Mouse (Mus musculus) CH12.LX (cell line): ENCODE measurements around the gene Tmem231. TPM values are rescaled to one million over a fixed set of nuclear protein-coding genes. Genes with fewer than 3 reads are reported as not detected.

ENCODE experiments used
- DNase-seq: peaks from one replicate; pipeline ENCODE4 v3.0.0-alpha.2; 2013; ENCODE audit errors: extremely low read depth
- H3K27ac ChIP-seq: 2 replicates; pipeline ENCODE4 v1.5.1; 2012; ENCODE audit warnings: low read depth, mild to moderate bottlenecking, control low read depth, moderate library complexity; ENCODE audit not compliant: insufficient read depth
- H3K27me3 ChIP-seq: replicated peaks from 2 replicates; pipeline ENCODE3; 2012; ENCODE audit warnings: inconsistent platforms
- H3K36me3 ChIP-seq, 2 experiments: replicated peaks in 1 of 2; 2 replicates each; pipeline versions ENCODE3 to v1.6.1; 2012; ENCODE audit warnings: inconsistent platforms in 1 of 2, low read length in 1 of 2, mild to moderate bottlenecking in 1 of 2, mixed read lengths in 1 of 2, moderate library complexity in 1 of 2; ENCODE audit not compliant: control insufficient read depth in 1 of 2, insufficient read depth in 1 of 2
- H3K4me1 ChIP-seq, 2 experiments: 2 replicates each; pipeline ENCODE4 v1.6.1; 2012; ENCODE audit warnings: inconsistent platforms in 1 of 2, moderate library complexity in 1 of 2; ENCODE audit not compliant: insufficient read depth in 2 of 2, control insufficient read depth in 1 of 2
- H3K4me2 ChIP-seq: 2 replicates; pipeline ENCODE4 v1.6.1; 2012; ENCODE audit warnings: low read depth, mild to moderate bottlenecking, control low read depth; ENCODE audit not compliant: poor library complexity, insufficient read depth, severe bottlenecking
- H3K4me3 ChIP-seq, 3 experiments: fragments of 150-350 bp in 1 of 3; sonication (generic) in 1 of 3; replicated peaks in 1 of 3; 2 replicates each; pipeline versions ENCODE3 to v1.5.1; 2011 to 2012; ENCODE audit warnings: low read depth in 2 of 3, low read length in 2 of 3, mild to moderate bottlenecking in 2 of 3, moderate library complexity in 2 of 3, control low read depth in 1 of 3, improper control_type of control experiment in 1 of 3, inconsistent platforms in 1 of 3, mixed read lengths in 1 of 3; ENCODE audit not compliant: poor library complexity in 1 of 3
- H3K79me2 ChIP-seq: replicated peaks from 2 replicates; pipeline ENCODE4 v1.6.1; 2012; ENCODE audit warnings: mild to moderate bottlenecking, moderate library complexity; ENCODE audit not compliant: control insufficient read depth, poor library complexity, insufficient read depth, severe bottlenecking; ENCODE audit errors: extremely low read depth
- H3K9ac ChIP-seq: 2 replicates; pipeline ENCODE4 v1.6.1; 2012; ENCODE audit warnings: low read depth, mild to moderate bottlenecking, control low read depth, moderate library complexity; ENCODE audit not compliant: insufficient read depth
- H3K9me3 ChIP-seq: replicated peaks from 2 replicates; pipeline ENCODE3; 2012; ENCODE audit warnings: low read length, inconsistent platforms, mixed read lengths
- BHLHE40 ChIP-seq: IDR thresholded peaks from 2 replicates; pipeline ENCODE4 v1.6.1; 2011; ENCODE audit warnings: mild to moderate bottlenecking, low read depth, low read length, improper control_type of control experiment
- CHD1 ChIP-seq: IDR thresholded peaks from 2 replicates; pipeline ENCODE4 v1.6.1; 2012; ENCODE audit warnings: low read depth, low read length, improper control_type of control experiment, inconsistent platforms
- CHD2 ChIP-seq: IDR thresholded peaks from 2 replicates; pipeline ENCODE4 v1.6.1; 2011; ENCODE audit warnings: low read length, improper control_type of control experiment
- E2F4 ChIP-seq: IDR thresholded peaks from 2 replicates; pipeline ENCODE4 v1.6.1; 2011; ENCODE audit warnings: low read depth, low read length, improper control_type of control experiment; ENCODE audit not compliant: insufficient replicate concordance
- ELF1 ChIP-seq: IDR thresholded peaks from 2 replicates; pipeline ENCODE4 v1.6.1; 2014; ENCODE audit warnings: low read depth, mild to moderate bottlenecking, inconsistent platforms, low read length, improper control_type of control experiment
- EP300 ChIP-seq: IDR thresholded peaks from 2 replicates; pipeline ENCODE4 v1.6.1; 2011; ENCODE audit warnings: low read length, improper control_type of control experiment
- ETS1 ChIP-seq: conservative IDR thresholded peaks from 2 replicates; pipeline ENCODE4 v1.6.1; 2012; ENCODE audit warnings: low read depth, mild to moderate bottlenecking, inconsistent platforms, low read length, improper control_type of control experiment, moderate library complexity
- IRF4 ChIP-seq: IDR thresholded peaks from 2 replicates; pipeline ENCODE4 v1.6.1; 2014; ENCODE audit warnings: low read depth, mild to moderate bottlenecking, inconsistent platforms, low read length, improper control_type of control experiment
- JUND ChIP-seq: conservative IDR thresholded peaks from 2 replicates; pipeline ENCODE4 v1.6.1; 2011; ENCODE audit warnings: low read depth, low read length, improper control_type of control experiment
- MAX ChIP-seq: IDR thresholded peaks from 2 replicates; pipeline ENCODE4 v1.6.1; 2011; ENCODE audit warnings: low read length, improper control_type of control experiment
- MAZ ChIP-seq: IDR thresholded peaks from 2 replicates; pipeline ENCODE4 v1.6.1; 2012; ENCODE audit warnings: low read depth, mild to moderate bottlenecking, inconsistent platforms, low read length, improper control_type of control experiment, moderate library complexity
- MEF2A ChIP-seq: IDR thresholded peaks from 2 replicates; pipeline ENCODE4 v1.6.1; 2014; ENCODE audit warnings: low read depth, mild to moderate bottlenecking, inconsistent platforms, low read length, improper control_type of control experiment, borderline replicate concordance
- MXI1 ChIP-seq: IDR thresholded peaks from 2 replicates; pipeline ENCODE4 v1.6.1; 2011; ENCODE audit warnings: mild to moderate bottlenecking, low read depth, low read length, improper control_type of control experiment
- MYC ChIP-seq: IDR thresholded peaks from 2 replicates; pipeline ENCODE4 v1.6.1; 2011; ENCODE audit warnings: low read depth, mild to moderate bottlenecking, improper control_type of control experiment, low read length
- NELFE ChIP-seq: IDR thresholded peaks from 2 replicates; pipeline ENCODE4 v1.6.1; 2011; ENCODE audit warnings: low read depth, low read length, improper control_type of control experiment
- NRF1 ChIP-seq: IDR thresholded peaks from 2 replicates; pipeline ENCODE4 v1.6.1; 2014; ENCODE audit warnings: low read depth, mild to moderate bottlenecking, inconsistent platforms, low read length, improper control_type of control experiment, moderate library complexity
- RAD21 ChIP-seq: IDR thresholded peaks from 2 replicates; pipeline ENCODE4 v1.6.1; 2011; ENCODE audit warnings: low read depth, mild to moderate bottlenecking, low read length, improper control_type of control experiment, moderate library complexity
- SIN3A ChIP-seq: IDR thresholded peaks from 2 replicates; pipeline ENCODE4 v1.6.1; 2012; ENCODE audit warnings: low read length, improper control_type of control experiment, inconsistent platforms
- SMC3 ChIP-seq: IDR thresholded peaks from 2 replicates; pipeline ENCODE4 v1.6.1; 2011; ENCODE audit warnings: low read depth, low read length, improper control_type of control experiment
- UBTF ChIP-seq: IDR thresholded peaks from 2 replicates; pipeline ENCODE4 v1.6.1; 2012; ENCODE audit warnings: low read depth, mild to moderate bottlenecking, inconsistent platforms, low read length, improper control_type of control experiment, moderate library complexity
- ZMIZ1 ChIP-seq: IDR thresholded peaks from 2 replicates; pipeline ENCODE4 v1.6.1; 2012; ENCODE audit warnings: low read depth, mild to moderate bottlenecking, inconsistent platforms, low read length, improper control_type of control experiment
- ZNF384 ChIP-seq: IDR thresholded peaks from 2 replicates; pipeline ENCODE4 v1.6.1; 2012; ENCODE audit warnings: low read depth, low read length, improper control_type of control experiment, inconsistent platforms
- dilution Hi-C: fragments of 300-500 bp; cut with MboI; formaldehyde crosslinking; loops from 2 replicates; pipeline ENCODE4 v1.14.3; 2020; ENCODE audit warnings: low sequenced_read_pairs; ENCODE audit not compliant: extremely low pct_unique_long_range_greater_than_20kb, extremely low pct_ligation_motif_present
- in situ Hi-C: fragments of 300-500 bp; cut with MboI; formaldehyde crosslinking; loops from 3 replicates; pipeline ENCODE4 v1.14.3; 2019; ENCODE audit warnings: low sequenced_read_pairs, low pct_ligation_motif_present, low pct_unique_long_range_greater_than_20kb, mixed read lengths
- polyA plus RNA-seq: library from polyadenylated mRNA; unstranded; fragments of >175 nt; gene quantifications from 2 replicates; pipeline ENCODE4 v1.2.1, GENCODE M21; 2012; ENCODE audit warnings: low read depth; ENCODE audit not compliant: insufficient read length
- total RNA-seq, 2 experiments: library from RNA; depleted of rRNA; stranded (reverse); fragments of 300-350 nt in 1 of 2; fragments of >200 nt in 1 of 2; gene quantifications; 2 replicates each; pipeline ENCODE4 v1.2.3; 2012 to 2014

Tmem231 gene
- total and polyA plus RNA-seq, 3 experiments: 3.5 to 4.3 (median 3.6) TPM

GRCm38 (mm10) chr8:111954844-111955594 lies 21.3 kb upstream of the Tmem231 start:
- dilution Hi-C loops: no loop called here
- Histone ChIP-seq H3K27me3 (no peaks in the 10 kb centered on the region), H3K9me3 (no peaks in the 10 kb centered on the region), H3K4me1 (peaks cover 0 to 23% of the 10 kb centered on the region in 2 experiments; a peak in 3 of 4 replicates), H3K36me3 (peaks cover 53 to 80% of the 10 kb centered on the region in 2 experiments), H3K4me3 (no peak overlapping the region), H3K79me2 (no peaks in the 10 kb centered on the region; the same call in 1 of the 2 replicates), H3K4me2 (no peak overlapping the region), H3K9ac (no peak overlapping the region), H3K27ac (no peak overlapping the region)
- DNase-seq: no peak
- in situ Hi-C loops: no loop called here
- TF ChIP-seq ZNF384 (no peak), SIN3A (no peak), CHD2 (no peak), SMC3 (no peak), NRF1 (no peak), JUND (no peak), ETS1 (no peak), NELFE (no peak), BHLHE40 (no peak), RAD21 (no peak), MEF2A (no peak)

GRCm38 (mm10) chr8:111951936-111952335 lies 18.3 kb upstream of the Tmem231 start:
- H3K36me3 ChIP-seq: peaks cover 54 to 76% of the 10 kb centered on the region in 2 experiments
- H3K4me3 ChIP-seq: no peak overlapping the region
- peaks cover 11 to 46% of the 10 kb centered on the region in 2 experiments for H3K4me1 ChIP-seq
- H3K9ac ChIP-seq: no peak overlapping the region
- no peak overlapping the region for H3K4me2 ChIP-seq
- TF ChIP-seq ZMIZ1: no peak
- TF ChIP-seq IRF4: no peak
- no peak for TF ChIP-seq UBTF
- no peak for TF ChIP-seq SMC3
- no peak for TF ChIP-seq NELFE
- no peak for TF ChIP-seq MXI1
- TF ChIP-seq CHD1: no peak
- TF ChIP-seq MYC: no peak
- no peak for TF ChIP-seq ELF1
- TF ChIP-seq EP300: no peak
- no peak for TF ChIP-seq MAZ
- no peak for TF ChIP-seq E2F4
- TF ChIP-seq RAD21: no peak
- TF ChIP-seq MAX: no peak
- TF ChIP-seq, all 38 proteins: peak for 0
- in situ Hi-C loops (no loop called here), dilution Hi-C loops (no loop called here)
- Histone ChIP-seq H3K79me2 (no peaks in the 10 kb centered on the region; the same call in 1 of the 2 replicates), H3K27me3 (no peaks in the 10 kb centered on the region), H3K9me3 (no peaks in the 10 kb centered on the region), H3K27ac (no peak overlapping the region)
- DNase-seq: no peak
